In the genomic region with DNA sequence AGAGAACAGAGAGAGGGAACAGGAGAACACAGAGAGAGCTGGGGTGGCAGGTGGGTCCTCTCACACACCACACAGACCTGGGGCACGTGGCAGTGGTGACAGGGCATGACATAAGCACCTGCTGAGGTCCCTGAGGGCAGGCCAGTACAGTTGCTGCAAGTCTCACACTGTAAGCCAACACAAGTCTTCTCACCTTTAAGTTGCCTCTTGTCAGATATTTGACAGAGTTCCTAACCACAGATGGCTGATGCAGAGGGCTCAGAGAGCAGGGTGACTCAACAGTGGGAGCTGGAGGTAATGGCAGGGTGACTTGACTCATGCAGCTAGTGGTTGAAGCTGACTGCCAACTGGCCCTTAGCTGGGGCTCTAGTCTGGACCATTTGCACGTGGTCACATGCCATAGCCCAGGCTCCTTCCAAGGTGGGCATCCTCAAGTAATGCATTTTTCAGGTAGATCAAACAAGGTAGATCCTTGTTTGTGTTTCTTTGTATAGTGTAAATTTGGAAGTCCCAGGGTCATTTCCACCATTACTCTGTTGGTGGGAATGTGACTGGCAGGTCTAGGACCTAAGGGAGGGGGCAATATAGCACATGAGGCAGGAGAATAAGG, we compare ENCODE assay signal across 13 mouse cellular contexts.
DNase-seq lines count a peak whose midpoint lies in the region; ATAC-seq and TF ChIP-seq lines count a peak whose summit lies in the region.
"Had no signal": no experiment of that assay in that cellular context is flagged by ENCODE, and none has a peak within 500 bp of the region (broad histone marks: within the 10 kb centered on the region; RNA-seq: fewer than 3 reads in every experiment).

No protein-coding gene starts in this region.

- TF ChIP-seq POLR2A in CH12.LX (IDR thresholded peaks at IDR 0.05; ENCODE audit: low read depth, low read length) = no peak
- TF ChIP-seq POLR2A in kidney, adult 2 months (IDR thresholded peaks at IDR 0.05; ENCODE audit: low read depth, low read length) = no peak

- no peak for TF ChIP-seq EP300 in CH12.LX (IDR thresholded peaks at IDR 0.05; ENCODE audit: low read length)

- 53% methylated on average over 2 of the region's 2 CpGs for WGBS in liver, embryonic 12.5 days (ENCODE audit: insufficient replicate concordance)
- 70% methylated on average over 2 of the region's 2 CpGs for WGBS in kidney, adult 2 months
- 72% methylated on average over 2 of the region's 2 CpGs for WGBS in midbrain, embryonic 10.5 days

- 0 out of 2 replicates have a peak, but pooled peaks have one; percentile 27 for ATAC-seq in liver, embryonic 12.5 days
- ATAC-seq: lung, postnatal 0 days had no signal

- no peak overlapping the region for H3K27ac ChIP-seq in CH12.LX (ENCODE audit: insufficient read depth, low read depth)
- H3K27ac ChIP-seq in liver, embryonic 12.5 days = 0 out of 2 replicates have a peak overlapping the region, but pooled peaks have one; percentile 12
- H3K27ac ChIP-seq in kidney, adult 2 months (ENCODE audit: insufficient read depth, low read depth, low read length) = no peak overlapping the region
- H3K27ac ChIP-seq in midbrain, embryonic 10.5 days (replicated peaks) = no peak overlapping the region
- H3K27ac ChIP-seq: embryonic facial prominence, embryonic 15.5 days; hindbrain, embryonic 15.5 days had no signal

- no peak overlapping the region for H3K9ac ChIP-seq in CH12.LX (ENCODE audit: insufficient read depth, low read depth)
- H3K9ac ChIP-seq in liver, embryonic 12.5 days = no peak overlapping the region
- H3K9ac ChIP-seq: embryonic facial prominence, embryonic 15.5 days; hindbrain, embryonic 15.5 days had no signal

- H3K27me3 ChIP-seq in CH12.LX (replicated peaks) = no peaks in the 10 kb centered on the region
- 0 out of 2 replicates have a peak, but pooled peaks cover 4% of the 10 kb centered on the region for H3K27me3 ChIP-seq in liver, embryonic 12.5 days (replicated peaks)
- no peaks in the 10 kb centered on the region for H3K27me3 ChIP-seq in kidney, adult 2 months (replicated peaks; ENCODE audit: control insufficient read depth, insufficient read depth, low read length)
- H3K27me3 ChIP-seq in midbrain, embryonic 10.5 days (ENCODE audit: low read depth, poor library complexity, severe bottlenecking) = no peaks in the 10 kb centered on the region
- H3K27me3 ChIP-seq: embryonic facial prominence, embryonic 15.5 days; hindbrain, embryonic 15.5 days had no signal

- H3K79me2 ChIP-seq in CH12.LX (replicated peaks; ENCODE audit: control insufficient read depth, extremely low read depth, insufficient read depth, poor library complexity, severe bottlenecking) = no peaks in the 10 kb centered on the region

- no peak for TF ChIP-seq RAD21 in CH12.LX (IDR thresholded peaks at IDR 0.05; ENCODE audit: low read depth, low read length)

- no peak for TF ChIP-seq CTCF in CH12.LX (conservative IDR thresholded peaks at IDR 0.05 in 1 of 2, IDR thresholded peaks at IDR 0.05 in 1 of 2; ENCODE audit: low read depth in 2 of 2, low read length in 2 of 2)
- no peak for TF ChIP-seq CTCF in kidney, adult 2 months (conservative IDR thresholded peaks at IDR 0.05; ENCODE audit: insufficient read depth, insufficient read length, low read depth, low read length)

- no peaks in the 10 kb centered on the region for H3K9me3 ChIP-seq in CH12.LX (replicated peaks; ENCODE audit: low read length)
- no peaks in the 10 kb centered on the region for H3K9me3 ChIP-seq in liver, embryonic 12.5 days (replicated peaks)
- no peaks in the 10 kb centered on the region for H3K9me3 ChIP-seq in midbrain, embryonic 10.5 days (replicated peaks)
- H3K9me3 ChIP-seq: embryonic facial prominence, embryonic 15.5 days; hindbrain, embryonic 15.5 days had no signal

- no peak for DNase-seq in CH12.LX (ENCODE audit: extremely low read depth)
- peak; percentile 61 for DNase-seq in adrenal gland, adult 2 months
- DNase-seq in thymus, postnatal 0 days (ENCODE audit: low spot score) = peak; percentile 70
- DNase-seq in kidney, adult 2 months = no peak
- DNase-seq in midbrain, embryonic 10.5 days (ENCODE audit: low spot score) = no peak
- DNase-seq in heart, adult 9 months (ENCODE audit: low spot score in 2 of 2) = no peak
- DNase-seq: cerebellum, adult 8-10 months; kidney, postnatal 36 days; retina, postnatal 1 day had no signal

- dilution Hi-C loops in CH12.LX (cut with MboI; ENCODE audit: extremely low pct_ligation_motif_present, extremely low pct_unique_long_range_greater_than_20kb, low sequenced_read_pairs) = no loop called here

- no peaks in the 10 kb centered on the region for H3K36me3 ChIP-seq in CH12.LX (replicated peaks in 1 of 2; ENCODE audit: control insufficient read depth in 1 of 2, insufficient read depth in 1 of 2, low read length in 1 of 2)
- no peaks in the 10 kb centered on the region for H3K36me3 ChIP-seq in liver, embryonic 12.5 days
- H3K36me3 ChIP-seq in kidney, adult 2 months (ENCODE audit: control insufficient read depth, insufficient read depth, low read length) = no peaks in the 10 kb centered on the region
- no peaks in the 10 kb centered on the region for H3K36me3 ChIP-seq in midbrain, embryonic 10.5 days
- H3K36me3 ChIP-seq: embryonic facial prominence, embryonic 15.5 days; hindbrain, embryonic 15.5 days had no signal

- H3K4me3 ChIP-seq in CH12.LX (replicated peaks in 1 of 3; ENCODE audit: low read depth in 2 of 3, low read length in 2 of 3, poor library complexity in 1 of 3) = no peak overlapping the region
- no peak overlapping the region for H3K4me3 ChIP-seq in liver, embryonic 12.5 days
- H3K4me3 ChIP-seq in kidney, adult 2 months (ENCODE audit: insufficient read depth, low read depth, low read length) = no peak overlapping the region
- no peak overlapping the region for H3K4me3 ChIP-seq in midbrain, embryonic 10.5 days
- H3K4me3 ChIP-seq: embryonic facial prominence, embryonic 15.5 days; hindbrain, embryonic 15.5 days had no signal

- in situ Hi-C loops in CH12.LX (cut with MboI; ENCODE audit: low pct_ligation_motif_present, low pct_unique_long_range_greater_than_20kb, low sequenced_read_pairs) = no loop called here

- no peak overlapping the region for H3K4me2 ChIP-seq in CH12.LX (ENCODE audit: insufficient read depth, low read depth, poor library complexity, severe bottlenecking)
- H3K4me2 ChIP-seq in liver, embryonic 12.5 days = no peak overlapping the region
- H3K4me2 ChIP-seq: embryonic facial prominence, embryonic 15.5 days; hindbrain, embryonic 15.5 days had no signal

- peaks cover 4 to 7% of the 10 kb centered on the region in 2 experiments; a peak in 3 of 4 replicates for H3K4me1 ChIP-seq in CH12.LX (ENCODE audit: control insufficient read depth in 1 of 2, insufficient read depth in 2 of 2)
- H3K4me1 ChIP-seq in liver, embryonic 12.5 days = peaks cover 51% of the 10 kb centered on the region
- no peaks in the 10 kb centered on the region for H3K4me1 ChIP-seq in kidney, adult 2 months (ENCODE audit: control insufficient read depth, insufficient read depth, low read length)
- peaks cover 32% of the 10 kb centered on the region for H3K4me1 ChIP-seq in midbrain, embryonic 10.5 days
- H3K4me1 ChIP-seq: hindbrain, embryonic 15.5 days had no signal

TF ChIP-seq in CH12.LX, 34 proteins besides CTCF, POLR2A, EP300 and RAD21:
- TF ChIP-seq BHLHE40 (IDR thresholded peaks at IDR 0.05; ENCODE audit: low read depth, low read length) = peak; percentile 62
- TF ChIP-seq MXI1 (IDR thresholded peaks at IDR 0.05; ENCODE audit: low read depth, low read length) = no peak
- no peak for TF ChIP-seq JUND (conservative IDR thresholded peaks at IDR 0.05; ENCODE audit: low read depth, low read length)
- TF ChIP-seq ZMIZ1 (IDR thresholded peaks at IDR 0.05; ENCODE audit: low read depth, low read length) = no peak

Comparison
In these comparisons a context has a peak if more than half of its experiments do, and no peak if none do; other contexts are left out.
1. DNase-seq: peak in adrenal gland, adult 2 months (single experiment) and thymus, postnatal 0 days (single experiment); none in CH12.LX (single experiment), kidney, adult 2 months (single experiment), midbrain, embryonic 10.5 days (single experiment) and heart, adult 9 months (0 of 2).